Mouse (Mus musculus) neutrophil, adult 5-6 weeks (primary cell): ENCODE measurements around the gene Topaz1. TPM values are rescaled to one million over a fixed set of nuclear protein-coding genes. Genes with fewer than 3 reads are reported as not detected.

Experiments
- total RNA-seq: library from RNA; stranded (forward); fragments of 200-1000 nt; gene quantifications from 2 replicates; pipeline ENCODE4 v1.2.3, GENCODE M21; 2017

Gene Topaz1
- total RNA-seq, 1 experiment from 2014 or later: not detected

Other genes with a start within 250 kb of the Topaz1 start
- 16.3 and 20.8 TPM in 2 replicates for gene Tcaim, start 58.2 kb downstream of the Topaz1 start, total RNA-seq
- gene Gm35549, start 96.7 kb downstream of the Topaz1 start, total RNA-seq: 1.0 TPM in 1 of 2 replicates, not detected in the other
- 105 and 106 TPM in 2 replicates for gene Zfp445, start 118.7 kb downstream of the Topaz1 start, total RNA-seq
- 3.4 and 3.8 TPM in 2 replicates for gene Zkscan7, start 138.3 kb downstream of the Topaz1 start, total RNA-seq
- not detected in 2 replicates for gene Zfp105, start 175.7 kb downstream of the Topaz1 start, total RNA-seq
- gene 1110059G10Rik, start 203.7 kb downstream of the Topaz1 start, total RNA-seq: 21.6 and 28.5 TPM in 2 replicates
- 4.5 TPM in 2 replicates for gene Kif15, start 203.7 kb downstream of the Topaz1 start, total RNA-seq